Mouse (Mus musculus) olfactory bulb, adult 2 months (tissue): ENCODE measurements around the gene 4921524J17Rik.

Source experiments
- CTCF ChIP-seq: fragments of 200-500 bp; IDR thresholded peaks from 2 replicates; pipeline ENCODE4 v1.5.1; 2012; ENCODE audit warnings: low read depth, mild to moderate bottlenecking, low read length, moderate library complexity; ENCODE audit not compliant: insufficient read depth
- POLR2A ChIP-seq: fragments of 200-500 bp; IDR thresholded peaks from 2 replicates; pipeline ENCODE4 v1.6.1; 2012; ENCODE audit warnings: mild to moderate bottlenecking, low read depth, low read length, moderate library complexity; ENCODE audit not compliant: insufficient read depth

DNA sequence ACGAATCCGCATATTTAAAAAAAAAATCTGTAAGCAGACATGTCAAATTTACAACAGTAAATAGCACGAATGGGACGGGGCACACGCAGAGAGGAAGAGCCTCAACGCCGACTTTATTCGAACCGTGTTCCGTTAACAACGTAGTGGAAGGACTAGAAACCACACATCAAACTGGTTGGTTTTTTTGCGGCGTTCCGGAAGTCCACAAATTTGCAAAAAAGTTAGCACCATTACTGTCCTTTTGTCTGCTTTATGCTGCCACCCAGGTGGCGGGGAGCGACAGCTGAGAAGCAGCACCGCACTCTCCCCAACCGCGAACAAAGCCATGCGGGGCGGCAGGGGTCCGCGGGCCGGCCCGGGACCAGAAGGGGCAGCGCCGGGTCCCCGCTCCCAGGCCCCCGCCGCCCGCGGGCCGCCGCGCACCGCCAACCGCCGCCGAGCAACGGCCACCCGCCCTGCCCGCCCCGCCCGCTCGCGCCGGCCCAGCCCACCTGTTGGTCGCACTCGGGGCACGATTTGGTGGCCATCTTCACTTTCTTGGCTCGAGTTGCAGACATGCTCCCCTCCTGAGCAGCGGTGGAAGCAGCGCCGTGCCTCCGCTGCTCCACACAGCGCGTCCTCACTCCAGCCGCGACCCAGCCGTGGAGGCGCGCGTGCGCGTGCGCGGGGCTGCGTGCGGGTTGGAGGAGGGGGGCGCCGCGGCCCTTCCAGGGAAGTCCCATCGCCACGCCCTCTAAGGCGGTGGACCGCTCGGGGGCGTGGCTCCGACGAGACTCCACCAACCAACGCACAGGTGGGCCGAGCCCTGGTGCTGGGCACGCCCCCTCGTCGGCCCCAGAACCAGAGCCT lies at the start of gene 4921524J17Rik:
- TF ChIP-seq POLR2A (peak; percentile 92), CTCF (no peak)
